Mouse (Mus musculus): ENCODE measurements around the gene Cyp4f14.

The Cyp4f14 gene

GRCm38 (mm10) chr17:32917131-32917530 is at the start of gene Cyp4f14:
Gene Cyp4f14 (minus strand): TSS chr17:32917342.
- peak; percentile 9 for DNase-seq

- DNase-seq, result peak; percentile 91
Measured at GRCm38 (mm10) chr17:32965623-32966290, 48.6 kb upstream of the Cyp4f14 start, which contains the start of gene Zfp472. Gene Zfp472 (plus strand): TSS chr17:32965814.

GRCm38 (mm10) chr17:32965253-32965622 is 48.1 kb upstream of the Cyp4f14 start:
- DNase-seq, result no peak

- peak; percentile 81 for DNase-seq
Measured at GRCm38 (mm10) chr17:32951441-32951840, 34.3 kb upstream of the Cyp4f14 start.

GRCm38 (mm10) chr17:32951006-32951405 is 33.9 kb upstream of the Cyp4f14 start:
- no peak for DNase-seq

GRCm38 (mm10) chr17:32950136-32950535 is 33.0 kb upstream of the Cyp4f14 start:
- DNase-seq, result no peak

- peak; percentile 94 for DNase-seq
Measured at GRCm38 (mm10) chr17:32947215-32947914, 30.2 kb upstream of the Cyp4f14 start, which contains the start of gene Cyp4f13. Gene Cyp4f13 (minus strand): TSS chr17:32947402.

- no peak for DNase-seq
Measured at GRCm38 (mm10) chr17:32946716-32947115, 29.6 kb upstream of the Cyp4f14 start.

GRCm38 (mm10) chr17:32944402-32945035 is 27.4 kb upstream of the Cyp4f14 start:
- DNase-seq, result no peak

- DNase-seq, result no peak
Measured at GRCm38 (mm10) chr17:32943661-32944060, 26.5 kb upstream of the Cyp4f14 start.

GRCm38 (mm10) chr17:32939831-32940230 is 22.7 kb upstream of the Cyp4f14 start:
- no peak for DNase-seq

GRCm38 (mm10) chr17:32927803-32928202 is 10.7 kb upstream of the Cyp4f14 start:
- DNase-seq, result no peak

- DNase-seq, result peak; percentile 77
Measured at GRCm38 (mm10) chr17:32924658-32925312, 7.6 kb upstream of the Cyp4f14 start.

- no peak for DNase-seq
Measured at GRCm38 (mm10) chr17:32923681-32924080, 6.5 kb upstream of the Cyp4f14 start.

GRCm38 (mm10) chr17:32919123-32919522 is 2.0 kb upstream of the Cyp4f14 start:
- no peak for DNase-seq

- DNase-seq, result no peak
Measured at GRCm38 (mm10) chr17:32916075-32916474, 1.1 kb downstream of the Cyp4f14 start.

- no peak for DNase-seq
Measured at GRCm38 (mm10) chr17:32906172-32906571, 11.0 kb downstream of the Cyp4f14 start.

GRCm38 (mm10) chr17:32905239-32905638 is 11.9 kb downstream of the Cyp4f14 start:
- peak; percentile 12 for DNase-seq

GRCm38 (mm10) chr17:32904414-32904813 is 12.7 kb downstream of the Cyp4f14 start:
- no peak for DNase-seq

GRCm38 (mm10) chr17:32901751-32902525 is 15.2 kb downstream of the Cyp4f14 start:
- DNase-seq, result no peak

GRCm38 (mm10) chr17:32895421-32895820 is 21.7 kb downstream of the Cyp4f14 start:
- DNase-seq, result no peak

GRCm38 (mm10) chr17:32893901-32894300 is 23.2 kb downstream of the Cyp4f14 start:
- DNase-seq, result no peak
